Mouse (Mus musculus) layer of hippocampus, adult 6 months (tissue): Measurements from ENCODE around the gene Gimd1. TPM values are rescaled to one million over a fixed set of nuclear protein-coding genes. Genes with fewer than 3 reads are reported as not detected.

ENCODE experiments used
- long read RNA-seq, 2 experiments: library from polyadenylated mRNA; unstranded; transcript quantifications; one replicate each; pipeline ENCODE4 v2.0.0; 2019 to 2020
- polyA plus RNA-seq: library from polyadenylated mRNA; unstranded; fragments of <200 nt; fragmentation: Nextera tagmentation; gene quantifications from 2 replicates; pipeline ENCODE4 v1.2.3, GENCODE M21; 2021

Gene Gimd1
- not detected in 2 replicates for polyA plus RNA-seq
- long read RNA-seq, experiment 1 = 0 reads
- long read RNA-seq, experiment 2 = 0 reads

DNA sequence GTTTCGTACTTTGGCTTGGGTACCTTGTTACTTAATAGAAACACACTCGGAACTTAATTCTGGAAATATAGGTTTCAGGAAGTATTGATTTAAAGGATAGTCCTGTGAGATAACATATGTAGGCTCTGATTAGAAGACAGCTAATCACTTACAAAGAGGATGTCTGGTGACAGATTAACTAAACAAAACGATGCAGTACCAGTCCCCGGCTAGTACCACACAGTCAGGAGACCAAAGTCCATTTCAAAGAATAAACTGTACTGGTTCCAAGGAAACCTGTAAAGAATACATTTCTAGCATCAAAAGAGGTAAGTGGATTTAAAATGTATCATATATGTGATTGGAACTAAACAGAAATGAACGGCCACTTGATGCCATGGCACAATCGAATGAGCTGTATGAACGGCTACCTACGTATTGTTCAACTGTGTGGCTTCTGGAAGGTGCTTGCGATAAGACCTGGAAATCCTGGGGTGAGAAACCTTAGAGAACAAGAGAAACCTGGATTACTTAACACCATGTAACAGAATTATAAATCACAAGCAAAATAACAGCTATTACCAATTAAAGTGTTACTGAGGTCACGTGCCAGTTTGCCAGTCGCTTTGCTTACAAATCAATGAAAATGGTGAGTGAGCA is at the start of gene Gimd1:
Gimd1 (plus strand) TSS at position 220 of the 639 bp plus-strand sequence.

DNA sequence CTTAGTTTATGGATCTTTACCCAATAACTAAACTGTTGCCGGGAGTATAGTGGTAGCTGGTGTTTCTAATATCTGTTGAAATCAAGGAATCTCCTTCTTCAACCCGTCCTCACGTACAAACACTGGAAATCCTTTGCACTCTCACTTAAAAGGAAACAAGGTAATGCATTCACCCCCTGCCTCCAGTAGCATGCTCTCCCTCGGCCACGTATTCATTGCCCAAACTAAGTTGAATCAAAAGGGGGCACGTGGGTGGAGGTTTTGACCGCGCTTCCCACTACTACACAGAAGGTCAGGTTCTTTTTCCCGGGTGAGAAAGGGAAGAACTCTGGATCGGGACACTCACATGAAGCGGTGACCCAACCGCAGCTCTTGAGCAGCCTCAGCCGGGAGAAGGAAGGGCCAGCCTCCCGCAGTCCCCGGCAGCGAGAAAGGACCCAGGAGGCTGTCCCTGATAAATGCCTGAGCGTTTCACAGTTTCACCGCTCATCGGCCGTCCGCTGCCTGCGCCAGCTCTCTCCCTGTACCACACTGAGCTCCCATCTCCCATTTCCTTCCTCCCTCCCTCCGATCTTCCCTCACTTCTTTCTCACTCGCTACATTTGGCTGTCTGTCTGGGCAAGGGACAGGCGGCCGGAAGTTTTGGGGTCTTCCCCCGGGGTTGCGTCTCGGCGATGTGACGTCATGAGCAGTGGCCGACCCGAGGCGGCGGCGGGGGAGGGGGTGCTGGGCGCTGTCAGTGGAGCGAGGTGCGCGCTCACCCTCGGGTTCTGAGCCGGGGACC is 54.0 kb downstream of the Gimd1 start, which contains the start of gene Tbck:
Tbck (plus strand) TSS at position 698 of the 784 bp plus-strand sequence.

DNA sequence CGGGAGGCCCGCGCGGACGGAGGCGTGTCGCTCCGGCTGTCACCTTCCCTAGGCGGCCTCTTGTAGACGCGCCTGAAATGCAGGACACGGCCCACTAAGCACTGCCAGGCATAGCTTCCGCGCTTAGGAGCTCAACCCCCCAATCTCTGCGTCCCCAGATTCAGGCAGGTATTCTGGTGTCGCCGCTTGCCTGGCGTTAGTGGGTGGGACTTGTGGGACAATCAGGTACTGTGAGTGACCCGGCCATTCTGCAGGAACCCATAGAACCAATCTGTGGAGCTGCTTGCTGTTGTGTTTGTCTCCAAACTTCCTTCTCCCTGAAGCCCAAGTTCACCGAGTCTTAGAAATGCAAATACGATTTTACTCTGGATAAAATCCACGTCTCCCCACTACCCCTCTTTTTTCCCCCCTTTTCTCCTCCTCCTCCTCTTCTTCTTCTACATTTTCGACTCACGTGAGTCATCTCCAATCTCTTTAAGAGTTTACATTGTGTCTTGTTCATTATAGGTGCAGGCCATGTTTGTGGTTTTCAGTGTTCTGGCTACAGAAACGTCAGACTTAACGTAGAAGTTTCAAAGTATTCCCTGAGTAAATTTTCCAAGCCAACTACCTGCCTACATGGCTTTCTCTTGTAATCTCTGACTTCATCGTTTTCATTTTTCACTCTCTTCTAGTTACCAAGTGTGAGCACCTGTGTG is 54.8 kb downstream of the Gimd1 start, which contains the start of gene Aimp1:
Aimp1 (minus strand) TSS at position 140 of the 698 bp plus-strand sequence.

Other genes starting within 250 kb of the Gimd1 start
- gene Tbck, start 54.3 kb downstream of the Gimd1 start, polyA plus RNA-seq = 25.0 and 47.7 TPM in 2 replicates
- gene Aimp1, start 54.5 kb downstream of the Gimd1 start, polyA plus RNA-seq = 102 and 111 TPM in 2 replicates